Mouse (Mus musculus): ENCODE measurements around the gene Eipr1. TPM values are rescaled to one million over a fixed set of nuclear protein-coding genes. Genes with fewer than 3 reads are reported as not detected.

The Eipr1 gene
- polyA plus RNA-seq, 1 experiment from 2014 or later, result 48.9 TPM

DNA sequence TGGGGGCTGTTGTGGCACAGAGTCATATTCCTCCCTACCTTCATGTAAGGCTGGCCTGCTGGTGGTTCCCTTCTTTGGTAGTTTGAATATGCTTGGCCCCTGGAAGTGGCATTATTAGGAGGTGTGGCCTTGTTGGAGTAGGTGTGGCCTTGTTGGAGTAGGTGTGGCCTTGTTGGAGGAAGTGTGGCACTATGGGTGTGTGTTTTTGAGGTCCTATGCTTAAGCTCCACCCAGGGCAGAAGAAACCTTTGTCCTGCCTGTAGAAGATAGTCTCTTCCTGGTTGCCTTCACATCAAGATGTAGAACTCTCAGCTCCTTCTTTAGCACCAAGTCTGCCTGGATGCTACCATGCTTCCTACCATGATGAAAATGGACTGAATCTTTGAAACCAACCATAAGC is 51.4 kb downstream of the Eipr1 start:
- Histone ChIP-seq H3K27ac (no peak overlapping the region), H3K36me3 (no peaks in the 10 kb centered on the region), H3K4me2 (replicated peaks) (no peak overlapping the region), H3K9ac (no peak overlapping the region), H3K4me1 (peaks cover 32% of the 10 kb centered on the region), H3K9me3 (replicated peaks) (no peaks in the 10 kb centered on the region), H3K27me3 (no peaks in the 10 kb centered on the region), H3K4me3 (no peak overlapping the region)
- no peak for ATAC-seq (ENCODE audit: low FRiP score)

DNA sequence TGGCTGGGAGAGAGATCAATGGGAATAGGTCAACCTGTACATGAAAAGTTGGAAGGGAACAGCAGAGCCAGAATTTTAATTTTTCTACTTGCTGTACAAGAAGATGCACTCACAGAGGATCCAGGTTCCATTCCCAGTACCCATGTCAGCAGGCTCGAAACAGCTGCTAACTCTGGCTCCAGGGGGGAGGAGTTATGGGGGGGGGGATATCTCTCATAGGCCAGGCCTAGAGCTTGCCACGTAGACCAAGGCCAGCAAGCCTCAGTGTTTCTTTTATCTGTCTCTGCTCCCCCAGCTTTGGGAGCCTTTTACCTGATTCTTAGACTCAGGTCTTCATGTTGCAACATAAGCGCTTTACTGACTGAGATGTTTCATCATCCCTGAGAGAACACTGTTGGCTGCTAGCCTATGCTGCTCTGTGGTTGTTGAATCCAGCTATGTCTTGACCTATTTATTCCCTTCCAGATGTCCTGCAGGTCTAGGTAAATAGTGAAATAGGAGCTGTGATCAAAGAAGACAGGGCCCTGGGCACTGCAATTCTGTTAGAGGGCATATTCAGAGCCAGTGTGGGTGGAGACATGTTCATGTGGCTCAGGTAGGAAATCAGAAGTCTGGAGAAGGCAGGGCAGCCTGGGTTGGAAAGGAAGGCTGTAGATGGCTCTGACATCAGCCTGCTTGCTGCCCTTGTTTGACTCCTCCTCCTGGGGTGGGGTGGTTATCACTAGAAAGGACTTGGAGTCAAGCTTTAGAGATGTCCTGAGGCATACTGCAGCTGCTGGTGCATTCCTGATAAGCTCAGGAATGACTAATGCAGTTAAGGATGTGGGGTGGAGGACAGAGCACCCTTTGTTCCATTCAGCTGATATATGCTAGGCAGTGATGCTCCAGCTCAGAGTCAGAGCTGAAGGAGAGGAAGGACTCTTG is 53.2 kb downstream of the Eipr1 start:
- no peaks in the 10 kb centered on the region for H3K9me3 ChIP-seq (replicated peaks)
- ATAC-seq (ENCODE audit: low FRiP score), result 0 out of 2 replicates have a peak, but pooled peaks have one; percentile 27
- peaks cover 29% of the 10 kb centered on the region for H3K4me1 ChIP-seq
- H3K4me2 ChIP-seq (replicated peaks), result no peak overlapping the region
- no peak overlapping the region for H3K4me3 ChIP-seq
- H3K27me3 ChIP-seq, result no peaks in the 10 kb centered on the region
- 62% methylated on average over 3 of the region's 3 CpGs for WGBS
- H3K27ac ChIP-seq, result 0 out of 2 replicates have a peak overlapping the region, but pooled peaks have one; percentile 4
- no peaks in the 10 kb centered on the region for H3K36me3 ChIP-seq
- no peak overlapping the region for H3K9ac ChIP-seq

DNA sequence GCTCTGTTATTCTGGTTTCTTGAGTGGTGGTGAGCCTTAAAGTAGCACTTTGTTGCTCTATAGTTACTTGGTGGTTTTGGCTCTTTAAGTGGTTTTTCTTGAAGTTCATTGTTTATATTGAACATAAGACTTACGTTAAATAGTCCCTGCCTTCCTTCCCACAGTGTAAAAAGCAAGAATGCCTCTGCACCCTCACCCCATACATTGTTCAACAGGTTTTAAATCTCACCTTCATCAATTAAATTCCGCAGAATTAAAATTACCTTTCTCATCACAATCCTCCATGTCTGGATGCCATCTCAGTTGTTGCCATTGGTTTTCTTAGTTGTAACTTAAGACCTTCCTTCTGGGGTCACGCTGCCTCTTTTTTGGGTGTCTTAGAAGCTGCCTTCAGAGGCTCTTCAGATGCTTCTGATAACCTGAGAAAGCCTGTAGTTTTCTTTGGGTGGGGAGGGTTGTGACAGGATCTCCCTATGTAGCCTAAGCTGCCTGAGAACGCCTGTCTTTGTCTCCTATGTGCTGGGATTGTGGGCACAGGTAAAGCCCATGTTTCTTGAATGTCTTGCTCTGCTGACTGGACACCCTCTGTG is 57.3 kb downstream of the Eipr1 start:
- H3K36me3 ChIP-seq, result no peaks in the 10 kb centered on the region
- ATAC-seq (ENCODE audit: low FRiP score), result no peak
- no peak overlapping the region for H3K4me3 ChIP-seq
- H3K27me3 ChIP-seq, result no peaks in the 10 kb centered on the region
- no peak overlapping the region for H3K9ac ChIP-seq
- H3K4me2 ChIP-seq (replicated peaks), result no peak overlapping the region
- no peaks in the 10 kb centered on the region for H3K9me3 ChIP-seq (replicated peaks)
- peaks cover 16% of the 10 kb centered on the region for H3K4me1 ChIP-seq
- H3K27ac ChIP-seq, result no peak overlapping the region
- WGBS, result 83% methylated on average over 4 of the region's 4 CpGs

DNA sequence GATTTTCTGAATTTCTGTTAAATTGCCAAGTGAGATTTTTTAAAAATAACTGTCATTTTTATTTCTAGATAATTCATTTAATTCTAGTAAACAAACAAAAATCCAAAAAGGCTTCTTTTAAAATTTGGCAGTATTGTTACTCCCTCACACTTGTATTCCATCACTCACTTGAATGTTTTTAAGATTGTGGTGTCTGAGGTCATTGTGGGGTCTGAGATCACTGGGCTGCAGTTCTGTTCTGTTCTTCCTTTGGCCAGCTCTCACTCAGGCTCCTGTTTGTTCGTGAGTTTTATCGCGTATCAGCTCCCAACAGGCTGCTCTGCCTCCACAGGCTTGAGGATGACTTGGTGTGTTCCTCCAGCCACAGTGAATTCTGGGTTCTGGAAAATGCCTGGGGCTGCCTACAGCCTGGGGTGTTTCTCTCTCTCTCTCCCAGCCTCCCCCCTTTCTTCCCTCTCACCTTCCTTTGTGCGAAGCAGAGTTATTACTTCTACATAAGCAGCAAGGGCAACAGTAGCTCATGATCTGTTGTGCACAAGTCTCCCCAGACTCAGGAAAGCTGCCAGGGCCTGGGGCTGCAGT is 58.2 kb downstream of the Eipr1 start:
- H3K27ac ChIP-seq, result peak overlapping the region; percentile 18; the same call in 1 of the 2 replicates
- no peak for ATAC-seq (ENCODE audit: low FRiP score)
- no peak overlapping the region for H3K4me2 ChIP-seq (replicated peaks)
- no peak overlapping the region for H3K4me3 ChIP-seq
- H3K9me3 ChIP-seq (replicated peaks), result no peaks in the 10 kb centered on the region
- peaks cover 12% of the 10 kb centered on the region for H3K4me1 ChIP-seq
- H3K36me3 ChIP-seq, result no peaks in the 10 kb centered on the region
- H3K9ac ChIP-seq, result no peak overlapping the region
- H3K27me3 ChIP-seq, result no peaks in the 10 kb centered on the region
- WGBS, result 70% methylated on average over 4 of the region's 4 CpGs

DNA sequence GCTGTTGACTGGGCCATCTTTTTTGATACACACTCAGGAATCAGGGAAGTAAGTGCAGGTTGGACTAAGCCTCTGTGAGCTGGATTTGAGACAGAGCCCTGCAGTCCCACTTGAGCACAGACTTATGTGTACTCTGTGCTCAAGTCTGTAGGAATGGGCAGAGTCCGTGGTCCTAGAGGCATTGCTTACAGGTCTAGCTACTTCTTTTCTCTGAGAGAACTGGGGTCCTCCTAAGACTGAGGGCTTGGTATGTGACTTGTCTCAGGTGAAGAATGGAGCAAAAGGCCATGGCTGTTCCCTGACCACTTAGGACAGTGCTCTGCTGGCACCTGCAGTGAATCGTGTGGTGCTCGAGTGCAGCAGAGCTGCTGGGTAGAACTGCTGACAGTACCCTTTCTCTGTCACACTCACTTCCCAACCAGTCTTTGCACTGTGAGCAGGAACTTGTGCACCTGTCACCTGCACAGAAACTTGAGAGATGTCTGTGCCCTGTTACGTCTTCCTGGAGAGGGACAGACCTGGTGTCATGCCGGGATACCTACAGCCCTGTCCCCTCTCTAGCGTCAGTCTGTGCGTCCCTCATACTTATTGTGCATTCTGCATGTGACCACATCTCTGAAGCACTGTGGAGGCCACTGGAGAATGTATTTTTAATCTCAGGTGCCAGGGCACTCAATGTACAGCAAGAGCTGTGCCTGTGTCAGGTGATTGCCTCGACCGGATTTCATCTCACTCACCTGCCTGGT is 65.3 kb downstream of the Eipr1 start:
- peak overlapping the region; percentile 94 for H3K27ac ChIP-seq
- H3K27me3 ChIP-seq, result no peaks in the 10 kb centered on the region
- H3K4me2 ChIP-seq (replicated peaks), result peak overlapping the region; percentile 25; the same call in 1 of the 2 replicates
- no peaks in the 10 kb centered on the region for H3K9me3 ChIP-seq (replicated peaks)
- peaks cover 32% of the 10 kb centered on the region for H3K4me1 ChIP-seq
- H3K4me3 ChIP-seq, result no peak overlapping the region
- peak overlapping the region; percentile 23 for H3K9ac ChIP-seq
- H3K36me3 ChIP-seq, result no peaks in the 10 kb centered on the region
- ATAC-seq (ENCODE audit: low FRiP score), result peak; percentile 77
- 17% methylated on average over 9 of the region's 9 CpGs for WGBS

DNA sequence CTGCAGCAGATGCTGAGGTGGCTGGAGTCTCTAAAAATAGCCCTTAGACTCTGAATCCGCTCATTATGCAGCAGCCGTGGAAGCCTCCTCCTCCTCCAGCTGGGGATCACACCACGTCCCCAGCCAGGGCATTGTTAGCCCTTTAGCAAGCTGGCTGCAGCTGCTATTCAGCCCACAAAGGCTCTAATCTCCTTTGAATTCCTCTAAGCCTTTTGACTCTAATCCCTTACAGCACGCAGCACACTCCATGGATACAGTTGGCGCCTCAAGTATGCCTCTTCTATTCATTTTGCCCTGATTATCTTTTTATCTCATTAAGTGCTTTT is 65.8 kb downstream of the Eipr1 start:
- H3K27ac ChIP-seq, result peak overlapping the region; percentile 94
- ATAC-seq (ENCODE audit: low FRiP score), result peak; percentile 92
- no peaks in the 10 kb centered on the region for H3K27me3 ChIP-seq
- H3K4me3 ChIP-seq, result no peak overlapping the region
- no peaks in the 10 kb centered on the region for H3K36me3 ChIP-seq
- 7% methylated on average over 5 of the region's 5 CpGs for WGBS
- H3K4me1 ChIP-seq, result peaks cover 32% of the 10 kb centered on the region
- peak overlapping the region; percentile 23; the same call in 1 of the 2 replicates for H3K9ac ChIP-seq
- no peaks in the 10 kb centered on the region for H3K9me3 ChIP-seq (replicated peaks)
- H3K4me2 ChIP-seq (replicated peaks), result peak overlapping the region; percentile 25; the same call in 1 of the 2 replicates

DNA sequence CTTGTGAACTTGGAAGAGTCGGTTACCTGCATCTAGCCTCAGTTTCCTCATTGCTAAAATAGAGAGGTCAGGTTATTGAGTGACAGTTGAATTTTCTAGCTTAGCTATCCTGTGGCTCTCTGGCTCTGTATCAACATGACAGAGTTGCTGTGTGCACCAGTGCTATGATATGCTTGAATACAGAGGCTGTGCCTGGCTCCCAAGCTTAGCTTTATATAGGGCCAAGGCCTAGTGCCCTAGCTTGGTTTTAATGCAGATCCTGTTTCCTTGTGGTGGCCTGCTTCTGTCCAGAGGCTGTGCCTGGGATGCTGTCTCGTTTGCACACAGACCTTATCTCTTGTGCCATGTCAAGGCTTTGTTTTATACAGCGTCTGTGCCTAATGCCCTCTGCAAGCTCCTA is 66.3 kb downstream of the Eipr1 start:
- ATAC-seq (ENCODE audit: low FRiP score), result peak; percentile 74
- WGBS, result 20% methylated on average over 3 of the region's 3 CpGs
- no peak overlapping the region for H3K9ac ChIP-seq
- H3K27ac ChIP-seq, result peak overlapping the region; percentile 94
- H3K27me3 ChIP-seq, result no peaks in the 10 kb centered on the region
- no peak overlapping the region for H3K4me2 ChIP-seq (replicated peaks)
- H3K9me3 ChIP-seq (replicated peaks), result no peaks in the 10 kb centered on the region
- no peak overlapping the region for H3K4me3 ChIP-seq
- H3K36me3 ChIP-seq, result no peaks in the 10 kb centered on the region
- peaks cover 32% of the 10 kb centered on the region for H3K4me1 ChIP-seq

DNA sequence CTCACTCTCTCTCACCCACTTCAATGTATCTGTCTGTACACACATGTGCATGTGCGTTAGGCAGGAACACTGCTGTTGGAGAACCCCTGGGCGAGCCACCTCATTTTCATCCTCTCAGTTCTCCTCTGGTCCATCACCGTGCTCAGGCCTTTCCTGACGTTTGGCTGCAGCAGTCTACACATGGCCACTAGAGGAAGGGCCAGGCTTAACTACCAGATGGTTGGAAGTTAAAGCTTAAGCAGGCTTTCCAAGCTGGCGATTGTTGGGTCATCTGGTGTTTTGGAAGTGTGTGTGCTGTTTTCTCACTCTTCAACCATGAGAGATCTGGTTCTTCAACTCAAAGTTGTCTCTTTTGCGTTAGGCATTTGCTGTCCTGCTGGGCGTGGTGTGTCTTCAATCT is 71.9 kb downstream of the Eipr1 start:
- no peak for ATAC-seq (ENCODE audit: low FRiP score)
- WGBS, result 92% methylated on average over 7 of the region's 7 CpGs

DNA sequence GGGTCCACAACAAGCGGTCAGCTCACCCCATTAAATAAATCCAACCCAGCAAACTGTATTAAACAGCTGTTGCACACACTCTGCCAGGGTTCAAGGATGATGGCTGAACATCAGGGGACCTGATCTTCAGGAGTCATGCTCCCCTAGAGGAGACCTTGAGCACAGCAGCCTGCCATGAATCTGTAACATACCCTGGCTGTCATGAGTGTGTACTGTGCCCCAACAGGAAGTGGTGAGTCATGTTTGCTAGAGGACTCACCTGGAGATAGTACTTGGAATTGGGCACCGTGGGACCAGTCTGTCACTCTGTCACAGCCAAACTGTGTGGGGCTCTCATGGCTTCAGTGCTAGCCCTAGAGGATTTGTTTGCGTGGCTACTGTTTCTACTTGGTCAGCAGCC is 77.9 kb downstream of the Eipr1 start:
- Histone ChIP-seq H3K36me3 (no peaks in the 10 kb centered on the region), H3K9ac (no peak overlapping the region), H3K4me3 (no peak overlapping the region), H3K4me1 (no peaks in the 10 kb centered on the region), H3K9me3 (replicated peaks) (no peaks in the 10 kb centered on the region), H3K27ac (no peak overlapping the region), H3K4me2 (replicated peaks) (no peak overlapping the region), H3K27me3 (no peaks in the 10 kb centered on the region)
- 91% methylated on average over 3 of the region's 3 CpGs for WGBS
- ATAC-seq (ENCODE audit: low FRiP score), result no peak

More for the DNA sequence above, 71.9 kb downstream of the Eipr1 start:
- Histone ChIP-seq H3K27ac (no peak overlapping the region), H3K27me3 (no peaks in the 10 kb centered on the region), H3K4me2 (replicated peaks) (no peak overlapping the region), H3K36me3 (no peaks in the 10 kb centered on the region), H3K4me3 (no peak overlapping the region), H3K4me1 (peaks cover 5% of the 10 kb centered on the region), H3K9me3 (replicated peaks) (no peaks in the 10 kb centered on the region), H3K9ac (no peak overlapping the region)

DNA sequence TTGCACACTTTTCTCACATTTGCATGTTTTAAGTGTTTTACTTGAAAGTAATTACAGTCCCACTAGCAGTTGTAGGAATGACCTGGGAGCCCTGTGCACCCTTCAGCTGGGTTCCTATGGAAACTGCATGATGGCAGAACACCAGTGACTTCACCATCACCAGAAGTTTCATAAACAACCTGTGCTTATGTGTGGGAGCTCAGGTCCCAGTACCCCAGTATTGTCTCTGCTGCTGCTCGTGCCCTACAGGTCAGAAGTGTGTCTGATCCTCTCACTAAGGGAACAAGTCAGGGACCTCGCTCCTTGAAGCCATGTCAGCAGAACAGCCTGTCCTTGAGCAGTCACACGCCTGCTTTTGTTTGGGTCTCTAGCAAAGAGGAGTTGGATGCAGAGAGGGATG is 78.9 kb downstream of the Eipr1 start:
- H3K4me1 ChIP-seq, result no peaks in the 10 kb centered on the region
- no peak overlapping the region for H3K4me2 ChIP-seq (replicated peaks)
- H3K4me3 ChIP-seq, result no peak overlapping the region
- H3K9me3 ChIP-seq (replicated peaks), result no peaks in the 10 kb centered on the region
- 90% methylated on average over 3 of the region's 3 CpGs for WGBS
- H3K27me3 ChIP-seq, result no peaks in the 10 kb centered on the region
- no peak overlapping the region for H3K27ac ChIP-seq
- no peaks in the 10 kb centered on the region for H3K36me3 ChIP-seq
- no peak for ATAC-seq (ENCODE audit: low FRiP score)
- no peak overlapping the region for H3K9ac ChIP-seq

DNA sequence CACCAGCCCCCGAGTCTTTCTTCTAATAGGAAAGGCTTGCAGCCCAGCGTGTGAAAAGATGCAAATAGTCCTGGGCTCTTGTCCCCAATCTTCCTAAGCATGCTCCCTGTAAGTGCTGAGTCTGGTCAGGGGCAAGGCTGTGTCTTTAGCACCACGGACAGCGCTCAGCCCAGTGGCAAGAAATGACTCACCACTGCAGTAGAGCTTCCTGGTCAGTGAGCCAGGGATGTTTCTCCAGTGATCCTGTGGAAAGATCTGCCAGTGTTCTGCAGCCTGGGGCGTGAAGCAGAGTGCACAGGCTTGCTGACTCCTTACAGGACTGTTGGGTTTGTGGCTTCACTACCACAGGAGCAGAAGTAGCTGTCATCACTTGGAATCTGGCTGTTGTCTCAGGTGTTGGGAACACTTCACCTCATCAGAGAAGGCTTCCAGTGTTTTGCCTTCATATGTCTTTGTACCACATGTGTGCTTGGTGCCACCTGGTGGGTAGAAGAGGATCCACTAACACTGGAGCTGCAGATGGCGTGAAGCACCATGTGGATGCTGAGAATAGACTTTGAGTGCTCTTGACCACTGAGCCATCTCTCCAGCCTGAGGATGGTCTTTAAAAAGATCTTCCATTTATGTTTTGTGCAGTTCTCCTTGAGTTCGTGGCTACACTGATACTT is 79.6 kb downstream of the Eipr1 start:
- Histone ChIP-seq H3K4me2 (replicated peaks) (no peak overlapping the region), H3K9ac (no peak overlapping the region), H3K27me3 (no peaks in the 10 kb centered on the region), H3K4me3 (no peak overlapping the region), H3K36me3 (no peaks in the 10 kb centered on the region), H3K9me3 (replicated peaks) (no peaks in the 10 kb centered on the region), H3K4me1 (no peaks in the 10 kb centered on the region), H3K27ac (no peak overlapping the region)
- WGBS, result 46% methylated on average over 7 of the region's 7 CpGs
- ATAC-seq (ENCODE audit: low FRiP score), result no peak

DNA sequence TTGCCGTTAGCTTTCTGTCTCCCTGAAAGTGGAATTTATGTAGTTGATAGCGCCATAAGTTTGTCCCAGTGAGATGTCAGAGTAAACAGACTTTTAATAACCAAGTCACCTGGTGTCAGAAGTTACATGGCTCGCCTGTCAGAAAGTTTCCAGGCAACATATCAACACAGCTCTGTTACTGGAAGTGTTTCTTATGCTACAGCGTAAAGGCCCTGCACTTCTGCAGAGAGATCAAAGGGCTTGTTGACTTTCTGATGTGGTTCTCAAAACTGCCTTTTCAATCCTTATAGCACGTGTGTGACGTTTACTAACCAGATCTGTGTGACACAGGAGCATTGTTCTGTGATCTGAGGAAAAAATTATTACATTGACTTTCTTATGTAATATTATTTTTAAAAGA is 82.7 kb downstream of the Eipr1 start:
- Histone ChIP-seq H3K4me1 (peaks cover 5% of the 10 kb centered on the region), H3K4me2 (replicated peaks) (no peak overlapping the region), H3K27me3 (no peaks in the 10 kb centered on the region), H3K9me3 (replicated peaks) (no peaks in the 10 kb centered on the region), H3K4me3 (no peak overlapping the region), H3K36me3 (no peaks in the 10 kb centered on the region), H3K9ac (no peak overlapping the region), H3K27ac (no peak overlapping the region)
- WGBS, result 88% methylated on average over 6 of the region's 6 CpGs
- no peak for ATAC-seq (ENCODE audit: low FRiP score)
